Mouse (Mus musculus) testis, adult 2 months (tissue): Measurements from ENCODE around the gene Mlf2. TPM values are rescaled to one million over a fixed set of nuclear protein-coding genes. Genes with fewer than 3 reads are reported as not detected.
A peak's percentile ranks its signal among the peaks of the same experiment; 100 is the strongest.

Source experiments
- H3K27ac ChIP-seq: fragments of 200-500 bp; 2 replicates; pipeline ENCODE4 v1.5.1; 2012; ENCODE audit warnings: low read depth, low read length; ENCODE audit not compliant: control insufficient read depth, insufficient read depth
- H3K27me3 ChIP-seq: fragments of 200-500 bp; 2 replicates; pipeline ENCODE4 v1.6.1; 2012; ENCODE audit warnings: mild to moderate bottlenecking, low read length, moderate library complexity; ENCODE audit not compliant: control insufficient read depth, insufficient read depth
- H3K36me3 ChIP-seq: fragments of 200-500 bp; 2 replicates; pipeline ENCODE4 v1.6.1; 2012; ENCODE audit warnings: mild to moderate bottlenecking, low read length; ENCODE audit not compliant: control insufficient read depth, insufficient read depth
- H3K4me1 ChIP-seq: fragments of 200-500 bp; 2 replicates; pipeline ENCODE4 v1.6.1; 2012; ENCODE audit warnings: low read length; ENCODE audit not compliant: control insufficient read depth, insufficient read depth
- H3K4me3 ChIP-seq: fragments of 200-500 bp; 2 replicates; pipeline ENCODE4 v1.5.1; 2012; ENCODE audit warnings: low read depth, mild to moderate bottlenecking, low read length, moderate library complexity, mixed read lengths; ENCODE audit not compliant: control insufficient read depth
- CTCF ChIP-seq: fragments of 200-500 bp; IDR thresholded peaks from 2 replicates; pipeline ENCODE4 v1.5.1; 2012; ENCODE audit warnings: low read depth, mild to moderate bottlenecking, inconsistent platforms, low read length, moderate library complexity; ENCODE audit not compliant: control insufficient read depth, insufficient read depth, insufficient replicate concordance
- POLR2A ChIP-seq: fragments of 200-500 bp; IDR thresholded peaks from 2 replicates; pipeline ENCODE4 v1.6.1; 2012; ENCODE audit warnings: low read depth, mild to moderate bottlenecking, inconsistent platforms, low read length, moderate library complexity; ENCODE audit not compliant: control insufficient read depth
- polyA plus RNA-seq: library from polyadenylated mRNA; depleted of rRNA; stranded (reverse); fragments of >200 nt; gene quantifications from 2 replicates; pipeline ENCODE4 v1.2.3, GENCODE M21; 2012

The Mlf2 gene
- polyA plus RNA-seq, 1 experiment: 75.4 TPM

GRCm38 (mm10) chr6:124931525-124932313 is 533 bp downstream of the Mlf2 start:
- Histone ChIP-seq H3K4me3 (peak overlapping the region; percentile 97), H3K4me1 (peaks cover 7% of the 10 kb centered on the region), H3K27me3 (no peaks in the 10 kb centered on the region), H3K36me3 (no peaks in the 10 kb centered on the region; the same call in none of the 2 replicates), H3K27ac (peak overlapping the region; percentile 83)
- TF ChIP-seq CTCF (peak; percentile 19; the same call in 1 of the 2 replicates), POLR2A (peak; percentile 3)

DNA sequence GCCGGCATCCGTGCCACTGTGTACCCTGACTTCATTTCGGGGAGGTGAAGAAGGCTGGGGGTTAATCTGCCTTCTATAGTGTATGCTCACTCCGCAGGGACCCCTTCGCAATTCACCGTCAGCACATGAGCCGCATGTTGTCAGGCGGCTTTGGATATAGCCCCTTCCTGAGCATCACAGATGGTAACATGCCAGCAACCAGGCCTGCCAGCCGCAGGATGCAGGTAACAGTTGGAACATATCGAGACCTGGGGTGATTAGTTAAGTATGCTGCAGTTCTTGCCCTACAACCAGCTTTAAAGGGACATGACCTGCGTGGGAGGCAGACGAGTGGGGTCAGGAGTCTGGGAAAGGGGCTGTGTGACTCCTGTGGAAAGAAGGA is 1.1 kb downstream of the Mlf2 start:
- no peak overlapping the region for H3K27ac ChIP-seq
- TF ChIP-seq CTCF: no peak
- TF ChIP-seq POLR2A: no peak
- H3K36me3 ChIP-seq: no peaks in the 10 kb centered on the region; the same call in none of the 2 replicates
- H3K4me3 ChIP-seq: peak overlapping the region; percentile 97
- H3K27me3 ChIP-seq: no peaks in the 10 kb centered on the region
- peaks cover 7% of the 10 kb centered on the region for H3K4me1 ChIP-seq

GRCm38 (mm10) chr6:124933127-124933526 is 1.9 kb downstream of the Mlf2 start:
- no peak for TF ChIP-seq POLR2A
- no peak for TF ChIP-seq CTCF
- Histone ChIP-seq H3K4me3 (no peak overlapping the region), H3K27ac (no peak overlapping the region), H3K4me1 (peaks cover 7% of the 10 kb centered on the region), H3K36me3 (no peaks in the 10 kb centered on the region; the same call in none of the 2 replicates), H3K27me3 (no peaks in the 10 kb centered on the region)

DNA sequence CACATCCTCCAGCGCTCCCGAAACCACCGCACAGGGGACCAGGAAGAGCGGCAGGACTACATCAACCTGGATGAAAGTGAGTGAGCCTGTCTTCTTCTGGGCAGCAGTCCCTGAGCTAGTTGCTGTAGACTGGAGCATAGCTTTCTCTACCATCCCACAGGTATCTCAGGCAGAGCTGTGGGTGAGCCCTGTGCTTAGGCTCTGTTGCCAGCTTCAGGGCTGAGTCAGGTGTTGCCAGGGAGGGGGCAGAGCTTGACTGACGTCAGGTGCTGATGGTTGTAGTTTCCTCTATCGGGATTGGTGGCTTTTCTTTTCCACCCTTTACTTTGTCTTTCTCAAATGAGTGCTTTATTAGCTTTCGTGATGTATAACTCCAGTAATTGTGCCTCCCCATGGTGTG is 3.5 kb downstream of the Mlf2 start:
- Histone ChIP-seq H3K36me3 (no peaks in the 10 kb centered on the region; the same call in none of the 2 replicates), H3K27ac (no peak overlapping the region), H3K27me3 (no peaks in the 10 kb centered on the region), H3K4me3 (no peak overlapping the region), H3K4me1 (peaks cover 7% of the 10 kb centered on the region)
- TF ChIP-seq CTCF (no peak), POLR2A (no peak)

DNA sequence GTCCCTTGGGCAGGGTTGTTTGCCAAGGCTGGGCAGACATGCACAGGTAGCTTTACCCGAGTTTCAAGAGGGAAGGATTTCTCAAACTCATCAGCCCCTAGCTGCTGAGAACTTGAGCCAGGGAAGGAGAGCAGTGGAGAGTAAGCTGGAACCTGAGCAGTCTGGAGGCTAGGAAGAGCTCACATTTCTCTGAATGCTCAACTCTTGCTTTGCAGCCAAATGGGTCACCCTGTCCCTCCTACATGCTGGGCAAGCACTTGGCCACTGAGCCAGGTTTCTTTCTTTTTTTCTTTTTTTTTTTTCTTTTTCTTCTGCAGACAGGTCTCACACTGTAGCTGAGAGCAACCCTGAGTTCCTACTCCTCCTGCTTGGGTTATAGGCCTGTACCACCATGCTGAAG is 5.5 kb downstream of the Mlf2 start:
- Histone ChIP-seq H3K4me3 (no peak overlapping the region), H3K4me1 (peaks cover 7% of the 10 kb centered on the region), H3K27me3 (no peaks in the 10 kb centered on the region), H3K36me3 (no peaks in the 10 kb centered on the region; the same call in none of the 2 replicates), H3K27ac (no peak overlapping the region)
- TF ChIP-seq CTCF: no peak
- no peak for TF ChIP-seq POLR2A

- Histone ChIP-seq H3K4me1 (peaks cover under 1% of the 10 kb centered on the region; the same call in 1 of the 2 replicates), H3K4me3 (no peak overlapping the region), H3K27me3 (no peaks in the 10 kb centered on the region), H3K36me3 (no peaks in the 10 kb centered on the region; the same call in none of the 2 replicates), H3K27ac (no peak overlapping the region)
- TF ChIP-seq CTCF (no peak), POLR2A (no peak)
These were observed 6.3 kb downstream of the Mlf2 start for GRCm38 (mm10) chr6:124937493-124937892.

DNA sequence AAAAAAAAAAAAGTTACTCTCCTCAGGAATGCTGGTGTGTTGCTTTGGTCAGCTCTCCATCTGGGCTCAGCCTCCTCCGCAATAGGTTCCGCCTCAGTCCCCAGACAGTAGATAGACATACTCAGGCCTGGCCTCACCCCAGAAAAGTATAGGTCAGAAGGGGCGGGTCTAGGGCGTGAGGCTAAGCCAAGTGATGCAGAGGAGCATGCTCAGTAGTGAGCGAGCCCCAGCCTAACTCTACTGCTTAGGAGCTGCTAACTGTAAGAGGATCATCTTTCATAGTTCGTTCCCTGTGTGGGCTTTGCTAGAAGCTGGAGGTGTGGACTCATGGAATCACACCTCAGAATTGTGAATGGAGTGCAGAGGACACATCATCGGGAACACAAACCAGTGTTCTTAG is 7.4 kb downstream of the Mlf2 start:
- TF ChIP-seq CTCF (no peak), POLR2A (no peak)
- Histone ChIP-seq H3K27ac (no peak overlapping the region), H3K27me3 (no peaks in the 10 kb centered on the region), H3K36me3 (no peaks in the 10 kb centered on the region; the same call in none of the 2 replicates), H3K4me3 (no peak overlapping the region), H3K4me1 (no peaks in the 10 kb centered on the region)

DNA sequence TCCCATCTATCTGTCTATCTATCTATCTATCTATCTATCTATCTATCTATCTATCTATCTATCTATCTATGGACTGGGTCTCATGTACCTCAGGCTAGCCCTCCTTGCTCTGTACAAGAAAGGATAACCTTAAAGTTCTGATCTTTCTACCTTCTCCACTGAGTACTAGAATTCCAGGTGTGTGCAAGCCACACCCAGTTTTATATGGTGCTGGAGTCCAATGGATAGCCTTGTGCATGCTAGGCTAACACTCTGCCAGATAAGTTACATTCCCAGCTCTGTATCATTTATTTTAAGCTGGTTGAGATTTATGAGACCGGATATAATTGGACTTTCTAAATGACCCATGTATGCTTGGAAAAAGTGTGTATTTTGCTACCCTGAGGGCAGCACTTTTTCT is 10.5 kb downstream of the Mlf2 start:
- Histone ChIP-seq H3K4me1 (no peaks in the 10 kb centered on the region), H3K27ac (no peak overlapping the region), H3K4me3 (no peak overlapping the region), H3K27me3 (no peaks in the 10 kb centered on the region), H3K36me3 (no peaks in the 10 kb centered on the region)
- TF ChIP-seq POLR2A: no peak
- no peak for TF ChIP-seq CTCF
